Mouse (Mus musculus) heart, embryonic 10.5 days (tissue): ENCODE results near the gene Car3. TPM values are rescaled to one million over a fixed set of nuclear protein-coding genes. Genes with fewer than 3 reads are reported as not detected.
"Not testable (repeated sequence)": the region's sequence is repeated elsewhere in the genome, so short reads cannot be mapped to it uniquely, and the experiment has no call there.

Source experiments
- DNase-seq: peaks from one replicate; pipeline ENCODE4 v3.0.0-alpha.2; 2017; ENCODE audit warnings: low spot score
- H3K27ac ChIP-seq: fragments of 300-500 bp; sonication (generic); 2 replicates; pipeline ENCODE4 v1.5.1; 2016; ENCODE audit warnings: mild to moderate bottlenecking
- H3K27me3 ChIP-seq: fragments of 300-500 bp; sonication (generic); 2 replicates; pipeline ENCODE4 v1.6.1; 2016; ENCODE audit warnings: mild to moderate bottlenecking; ENCODE audit not compliant: poor library complexity, insufficient read depth, severe bottlenecking
- H3K36me3 ChIP-seq: fragments of 300-500 bp; sonication (generic); 2 replicates; pipeline ENCODE4 v1.6.1; 2016; ENCODE audit warnings: mild to moderate bottlenecking, moderate library complexity
- H3K4me1 ChIP-seq: fragments of 300-500 bp; sonication (generic); 2 replicates; pipeline ENCODE4 v1.6.1; 2016; ENCODE audit warnings: mild to moderate bottlenecking
- H3K4me3 ChIP-seq: fragments of 300-500 bp; sonication (generic); 2 replicates; pipeline ENCODE4 v1.5.1; 2016; ENCODE audit warnings: mild to moderate bottlenecking, moderate library complexity
- H3K9me3 ChIP-seq: fragments of 300-500 bp; sonication (generic); 2 replicates; pipeline ENCODE4 v1.6.1; 2016; ENCODE audit warnings: mild to moderate bottlenecking, moderate library complexity
- WGBS: fragments of 180-500 bp; shearing (Covaris S2); methylation state at CpG from one replicate; pipeline ENCODE4 v1.1.7; 2016; 5-methylcytosine and 5-hydroxymethylcytosine counted together
- polyA plus RNA-seq: library from polyadenylated mRNA; unstranded; fragments of >200 nt; fragmentation: Nextera tagmentation; extraction: Ambion mirVana; gene quantifications from 2 replicates; pipeline ENCODE4 v1.2.1, GENCODE M21; 2016

Car3 gene
- polyA plus RNA-seq: 11.1 and 12.2 TPM in 2 replicates

DNA sequence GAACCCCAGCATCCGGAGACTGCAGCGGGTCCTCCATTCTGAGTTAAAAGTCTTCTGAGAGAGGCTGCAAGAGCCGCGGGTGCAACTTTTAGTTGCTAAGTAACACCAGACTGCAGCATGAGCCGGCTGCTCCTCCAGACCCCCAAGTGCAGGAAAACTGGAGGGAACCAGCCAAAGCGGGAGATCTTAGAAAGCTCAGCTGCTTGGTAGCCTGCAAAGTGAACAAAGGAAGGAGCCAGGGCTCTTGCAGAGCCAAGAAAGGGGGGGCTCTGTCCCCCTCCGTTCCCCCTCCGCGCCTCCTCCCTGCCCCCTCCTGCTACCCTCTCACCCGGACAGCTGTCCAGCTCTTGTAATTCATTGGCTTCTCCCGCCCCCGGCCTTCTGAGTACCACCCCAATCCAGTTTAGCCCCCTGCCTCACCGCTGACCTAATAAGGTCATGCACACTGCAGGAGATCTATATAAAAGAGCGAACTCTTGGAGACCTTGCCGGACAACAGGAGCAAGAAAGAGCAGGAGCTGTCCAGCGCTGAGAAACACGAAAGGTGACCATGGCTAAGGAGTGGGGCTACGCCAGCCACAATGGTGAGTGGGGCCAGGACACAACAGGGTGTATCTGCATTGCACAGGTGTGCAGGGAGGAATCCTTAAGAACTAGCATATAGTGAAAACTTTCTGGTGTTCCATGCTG lies at the start of gene Car3:
TSS of gene Car3 (plus strand) at position 491 of the 690 bp plus-strand sequence.
- Histone ChIP-seq H3K9me3 (no peaks in the 10 kb centered on the region), H3K27ac (peak within 1 kb of the TSS; percentile 75), H3K4me1 (peaks cover 10% of the 10 kb centered on the region; the same call in 1 of the 2 replicates), H3K27me3 (no peaks in the 10 kb centered on the region), H3K36me3 (no peaks in the 10 kb centered on the region), H3K4me3 (peak within 1 kb of the TSS; percentile 62)
- 3% methylated on average over 18 of the region's 18 CpGs for WGBS
- DNase-seq: peak; percentile 85

DNA sequence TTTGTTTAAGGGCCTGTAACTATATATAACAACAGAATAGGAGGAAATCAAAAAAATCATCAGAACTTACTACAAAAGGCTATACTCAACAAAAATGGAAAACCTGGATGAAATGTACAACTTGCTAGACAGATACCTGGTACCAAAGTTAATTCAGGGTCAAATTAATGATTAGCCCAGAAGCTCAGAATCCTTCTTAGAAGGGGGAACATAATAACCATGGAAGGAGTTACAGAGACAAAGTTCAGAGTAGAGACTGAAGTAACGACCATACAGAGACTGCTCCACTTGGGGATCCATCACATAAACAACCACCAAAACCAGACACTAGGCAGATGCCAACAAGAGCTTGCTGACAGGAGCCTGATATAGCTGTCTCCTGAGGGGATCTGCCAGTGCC lies 47.9 kb upstream of the Car3 start:
- H3K36me3 ChIP-seq, H3K4me3 ChIP-seq, H3K27ac ChIP-seq, H3K4me1 ChIP-seq, DNase-seq, H3K27me3 ChIP-seq, H3K9me3 ChIP-seq: not testable (repeated sequence)
- whole genome bisulfite sequencing: 35% methylated on average over 1 of the region's 1 CpGs

DNA sequence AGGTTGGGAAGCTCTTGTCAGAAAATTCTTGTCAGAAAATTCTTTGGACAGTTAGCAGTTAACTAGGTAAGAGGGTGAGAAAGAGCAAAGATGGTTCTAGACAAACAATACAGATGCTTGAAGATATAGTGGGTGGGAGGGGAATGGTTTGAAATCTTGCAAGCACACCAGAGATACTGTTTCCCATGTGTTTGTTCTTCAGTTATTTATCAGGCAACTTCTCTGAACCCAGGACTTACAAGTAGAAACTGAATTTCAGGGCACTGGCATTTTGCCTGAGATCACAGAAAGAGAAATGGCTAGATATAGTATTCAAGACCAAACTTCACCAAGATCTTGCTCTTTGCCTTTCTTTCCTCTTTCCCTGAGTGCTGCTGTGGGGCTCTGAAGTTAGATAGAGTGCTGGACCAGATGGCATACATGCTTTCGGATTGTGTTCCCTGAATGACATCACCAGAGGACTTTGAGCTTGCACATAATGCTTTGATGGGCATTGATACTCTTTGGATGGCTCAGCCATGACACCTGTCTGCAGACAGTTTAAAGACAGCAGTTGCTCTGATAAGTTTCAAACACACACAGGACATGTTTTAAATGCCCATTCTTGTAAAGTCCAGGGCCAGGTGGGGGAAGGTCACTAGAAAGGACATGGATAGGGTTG lies 43.3 kb upstream of the Car3 start:
- Histone ChIP-seq H3K4me1 (no peaks in the 10 kb centered on the region), H3K27me3 (no peaks in the 10 kb centered on the region), H3K9me3 (no peaks in the 10 kb centered on the region), H3K36me3 (no peaks in the 10 kb centered on the region), H3K27ac (no peak overlapping the region), H3K4me3 (no peak overlapping the region)
- 81% methylated on average over 1 of the region's 1 CpGs for WGBS
- DNase-seq: no peak

DNA sequence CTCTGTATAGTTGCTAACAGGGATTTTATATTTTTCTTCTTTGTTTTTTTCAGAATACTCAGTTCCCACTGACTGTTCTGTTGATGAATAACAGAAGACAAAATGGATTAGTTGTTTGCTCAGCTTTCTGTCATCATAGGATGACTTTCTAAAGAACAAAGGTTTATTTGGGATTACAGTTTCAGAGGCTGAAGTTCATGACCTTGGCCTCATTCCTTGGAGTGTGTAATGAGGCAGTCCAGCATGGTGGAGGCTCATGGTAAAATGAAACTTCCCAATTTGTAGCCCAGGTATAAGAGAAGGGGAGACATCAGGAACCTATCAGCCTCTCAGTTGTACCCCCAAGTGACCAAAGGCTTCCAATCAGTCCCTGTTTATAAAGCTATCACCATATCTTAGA lies 34.4 kb upstream of the Car3 start:
- H3K9me3 ChIP-seq: no peaks in the 10 kb centered on the region
- no peak overlapping the region for H3K27ac ChIP-seq
- no peak overlapping the region for H3K4me3 ChIP-seq
- H3K36me3 ChIP-seq: no peaks in the 10 kb centered on the region
- no peaks in the 10 kb centered on the region for H3K27me3 ChIP-seq
- H3K4me1 ChIP-seq: no peaks in the 10 kb centered on the region
- DNase-seq: no peak

DNA sequence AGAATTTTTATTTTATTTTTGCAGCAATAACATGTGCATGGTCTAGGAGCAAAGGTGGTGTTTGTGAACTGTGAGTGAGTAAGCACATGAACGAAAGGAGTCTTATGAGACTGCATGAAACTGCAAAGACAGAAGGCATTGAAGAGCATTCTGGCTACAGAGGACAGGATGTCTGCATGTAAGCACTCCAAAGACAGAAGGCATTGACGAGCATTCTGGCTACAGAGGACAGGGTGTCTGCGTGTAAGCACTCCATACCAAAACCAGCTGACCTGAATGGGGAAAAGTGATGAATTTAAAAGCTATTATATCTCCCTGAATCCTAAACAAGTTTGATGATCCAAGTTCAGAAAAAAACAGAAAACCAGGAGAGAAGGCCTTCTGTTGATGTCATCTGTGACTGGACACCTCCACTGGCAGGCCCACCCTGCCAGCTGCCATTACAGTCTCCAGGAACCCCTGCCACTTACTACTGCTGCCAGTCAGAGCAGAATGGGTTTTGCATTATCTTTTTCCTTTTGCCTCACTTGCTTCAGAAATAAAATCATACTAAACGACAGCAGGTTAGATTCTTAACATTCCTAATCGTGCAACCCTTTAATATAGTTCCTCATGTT lies 32.0 kb upstream of the Car3 start:
- H3K4me1 ChIP-seq: no peaks in the 10 kb centered on the region
- no peaks in the 10 kb centered on the region for H3K27me3 ChIP-seq
- no peaks in the 10 kb centered on the region for H3K9me3 ChIP-seq
- no peak overlapping the region for H3K27ac ChIP-seq
- H3K36me3 ChIP-seq: no peaks in the 10 kb centered on the region
- WGBS: 73% methylated on average over 5 of the region's 5 CpGs
- no peak for DNase-seq
- no peak overlapping the region for H3K4me3 ChIP-seq

DNA sequence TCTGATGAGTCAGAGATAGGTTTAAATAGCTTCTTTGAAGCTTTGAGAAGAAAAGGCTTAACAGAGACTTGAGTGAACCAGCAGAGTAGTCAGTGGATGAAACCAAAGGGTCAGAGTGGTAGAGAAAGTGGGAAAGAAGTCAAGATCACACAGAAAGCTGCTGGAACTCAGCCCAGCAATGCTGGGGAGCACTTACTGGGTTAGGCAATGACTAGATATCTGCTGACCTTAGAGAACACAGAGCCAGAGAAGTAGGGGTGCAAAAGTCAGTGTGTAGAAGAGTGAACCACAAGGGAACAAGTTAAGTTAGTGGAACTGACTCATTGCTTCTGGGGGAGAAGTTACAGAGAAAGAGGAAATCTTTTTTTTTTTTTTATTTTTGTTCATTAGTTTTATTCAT lies 30.5 kb upstream of the Car3 start:
- no peaks in the 10 kb centered on the region for H3K9me3 ChIP-seq
- H3K27ac ChIP-seq: no peak overlapping the region
- no peaks in the 10 kb centered on the region for H3K36me3 ChIP-seq
- no peak overlapping the region for H3K4me3 ChIP-seq
- H3K4me1 ChIP-seq: no peaks in the 10 kb centered on the region
- no peaks in the 10 kb centered on the region for H3K27me3 ChIP-seq
- DNase-seq: no peak

DNA sequence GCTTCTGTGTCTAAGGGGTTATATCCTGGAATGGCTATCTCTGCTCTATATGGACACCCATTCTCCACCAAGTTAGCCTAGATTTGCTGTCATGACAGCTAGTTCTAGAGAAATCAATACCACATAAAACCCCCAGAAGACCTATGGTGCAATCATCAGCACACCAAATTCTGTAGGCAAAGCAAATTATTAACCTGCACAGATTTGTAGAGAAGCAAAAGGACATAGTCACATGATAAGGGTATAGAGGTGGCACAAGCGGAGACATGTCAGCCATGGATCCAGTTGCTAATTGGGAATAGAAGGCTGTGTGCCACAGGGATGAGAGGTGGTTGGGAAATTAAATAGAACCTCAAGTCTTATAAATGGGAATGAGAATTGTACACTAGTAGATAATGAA lies 24.4 kb upstream of the Car3 start:
- DNase-seq: no peak
- Histone ChIP-seq H3K27ac (no peak overlapping the region), H3K36me3 (no peaks in the 10 kb centered on the region), H3K27me3 (no peaks in the 10 kb centered on the region), H3K4me3 (no peak overlapping the region), H3K9me3 (no peaks in the 10 kb centered on the region), H3K4me1 (no peaks in the 10 kb centered on the region)
- WGBS: 90% methylated on average over 1 of the region's 1 CpGs

DNA sequence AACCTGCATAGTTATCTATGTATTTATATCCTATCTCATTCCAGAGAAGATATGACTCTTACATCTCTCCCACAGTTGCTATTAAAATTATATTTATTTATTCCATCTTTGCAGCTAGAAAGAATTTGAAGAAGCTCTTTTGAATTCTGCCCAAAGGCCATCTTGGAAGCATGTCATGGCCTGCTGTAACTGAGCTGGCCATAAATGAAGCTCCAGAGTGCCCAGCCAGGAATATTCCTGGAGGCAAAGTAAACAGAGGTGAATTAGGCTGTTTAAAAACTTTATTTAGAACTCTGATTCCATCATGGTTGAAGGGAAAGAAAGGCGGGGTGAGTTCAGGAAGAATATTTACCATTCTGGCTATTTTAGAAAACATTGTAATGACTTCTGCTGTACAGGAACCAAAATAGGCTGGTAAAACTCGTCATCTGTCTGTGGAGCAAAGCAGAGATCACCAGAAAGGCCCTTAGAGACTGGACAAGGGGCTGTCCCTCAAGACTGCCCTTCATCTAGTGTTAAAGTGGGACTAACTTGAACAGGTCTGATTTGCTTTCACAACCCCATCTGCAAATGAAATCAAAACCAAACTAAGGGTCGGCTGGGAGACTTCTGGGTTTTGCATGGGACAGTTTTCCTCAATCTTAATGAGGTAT lies 23.7 kb upstream of the Car3 start:
- no peak overlapping the region for H3K27ac ChIP-seq

DNA sequence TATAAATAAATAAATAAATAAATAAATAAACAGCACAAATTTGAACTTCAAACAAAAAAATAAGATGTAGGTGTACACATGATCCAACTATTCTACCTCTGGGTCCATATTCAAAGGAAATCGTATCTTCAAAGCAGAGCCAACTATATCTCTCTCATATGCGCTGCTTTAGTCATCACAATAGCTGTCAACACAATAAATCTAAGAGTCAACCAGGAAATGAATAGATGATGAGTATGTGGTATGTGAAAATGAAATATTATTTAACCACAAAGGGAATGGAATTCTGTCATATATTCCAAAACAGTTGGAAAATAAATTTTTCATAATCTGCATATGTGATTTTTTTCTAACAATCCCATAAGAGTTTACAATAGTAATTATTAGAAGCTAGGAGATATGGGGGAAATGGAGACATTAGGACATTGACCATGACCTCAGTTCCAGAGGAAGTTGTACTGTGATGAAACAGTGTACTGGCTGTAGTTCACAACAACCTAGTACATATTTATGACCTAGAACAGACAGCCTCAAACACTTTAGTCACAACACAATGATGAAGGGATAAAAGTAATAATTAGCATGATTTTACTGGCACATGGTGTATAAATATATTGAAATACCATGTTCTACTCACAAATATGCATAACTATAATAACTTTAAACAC lies 14.6 kb upstream of the Car3 start:
- DNase-seq: no peak
- Histone ChIP-seq H3K4me1 (no peaks in the 10 kb centered on the region), H3K27ac (no peak overlapping the region), H3K36me3 (no peaks in the 10 kb centered on the region), H3K4me3 (no peak overlapping the region), H3K27me3 (no peaks in the 10 kb centered on the region), H3K9me3 (no peaks in the 10 kb centered on the region)
- 87% methylated on average over 2 of the region's 2 CpGs for WGBS

More for the DNA sequence above, 23.7 kb upstream of the Car3 start:
- H3K9me3 ChIP-seq: no peaks in the 10 kb centered on the region
- DNase-seq: no peak
- no peaks in the 10 kb centered on the region for H3K4me1 ChIP-seq
- no peak overlapping the region for H3K4me3 ChIP-seq
- WGBS: 78% methylated on average over 3 of the region's 3 CpGs
- no peaks in the 10 kb centered on the region for H3K36me3 ChIP-seq
- H3K27me3 ChIP-seq: no peaks in the 10 kb centered on the region

DNA sequence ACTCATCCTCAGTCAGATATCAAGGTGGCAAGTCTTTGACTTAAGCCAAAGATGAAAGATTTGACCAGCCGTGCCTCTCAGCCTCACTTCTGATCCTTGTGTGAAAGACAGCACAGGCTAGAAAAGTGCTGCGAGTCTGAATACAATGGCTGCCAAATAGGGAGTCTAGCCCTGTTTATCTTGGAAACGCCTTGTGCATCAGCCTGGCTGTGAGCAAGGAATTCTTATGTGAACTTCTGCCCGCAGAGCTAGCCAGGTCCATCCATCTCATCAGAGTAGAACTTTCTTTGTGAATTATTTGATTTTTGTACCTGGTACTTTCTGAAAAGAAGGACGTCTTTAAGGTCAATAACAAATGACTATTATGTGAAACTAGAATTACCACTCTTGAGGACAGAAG lies 9.3 kb upstream of the Car3 start:
- Histone ChIP-seq H3K9me3 (no peaks in the 10 kb centered on the region), H3K27me3 (no peaks in the 10 kb centered on the region), H3K4me1 (no peaks in the 10 kb centered on the region), H3K27ac (no peak overlapping the region), H3K4me3 (no peak overlapping the region), H3K36me3 (no peaks in the 10 kb centered on the region)
- no peak for DNase-seq
- 66% methylated on average over 5 of the region's 5 CpGs for WGBS

DNA sequence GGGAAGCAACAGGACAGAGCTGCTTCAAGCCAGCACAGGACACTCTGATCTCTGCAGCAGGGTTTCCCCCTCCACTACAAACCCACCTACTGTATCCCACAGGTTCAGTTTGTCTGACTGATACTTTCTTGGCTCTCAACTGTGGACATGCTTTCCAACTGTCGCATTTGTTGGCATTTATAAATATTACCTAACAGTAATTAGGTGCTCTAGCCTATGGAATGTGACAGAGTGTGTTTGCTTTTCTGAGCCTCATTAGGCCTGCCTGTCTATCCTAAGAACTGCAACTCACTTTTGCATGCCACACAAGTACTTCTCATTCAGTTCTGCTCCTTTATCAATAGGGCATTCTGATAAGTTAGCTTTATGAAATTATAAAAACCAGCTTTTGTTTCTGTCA lies 8.9 kb upstream of the Car3 start:
- 76% methylated on average over 1 of the region's 1 CpGs for WGBS
- no peaks in the 10 kb centered on the region for H3K4me1 ChIP-seq

DNA sequence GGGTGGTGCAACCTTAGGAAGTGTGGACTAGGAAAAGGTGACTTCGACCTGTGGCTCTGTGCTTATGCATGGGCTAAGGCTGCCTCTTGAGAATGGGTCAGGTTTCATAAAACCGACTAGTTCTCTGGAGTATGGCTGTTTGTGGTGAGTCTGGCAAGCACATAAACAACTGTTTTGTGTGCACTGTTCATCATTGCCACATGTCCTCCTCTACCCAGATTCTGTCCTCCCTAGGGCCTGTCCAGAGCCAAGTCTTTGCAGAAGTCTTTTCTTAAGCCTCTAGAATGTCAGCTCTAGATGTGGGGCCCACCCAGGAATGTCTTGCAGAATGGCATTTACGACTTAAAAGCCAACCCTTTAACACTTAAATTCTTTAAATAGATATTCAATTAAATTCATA lies 5.4 kb upstream of the Car3 start:
- H3K27me3 ChIP-seq: no peaks in the 10 kb centered on the region
- DNase-seq: no peak
- H3K4me1 ChIP-seq: peaks cover 4% of the 10 kb centered on the region; the same call in 1 of the 2 replicates
- H3K27ac ChIP-seq: no peak overlapping the region
- H3K9me3 ChIP-seq: no peaks in the 10 kb centered on the region
- whole genome bisulfite sequencing: 68% methylated on average over 3 of the region's 3 CpGs
- no peak overlapping the region for H3K4me3 ChIP-seq
- H3K36me3 ChIP-seq: no peaks in the 10 kb centered on the region

More for the DNA sequence above, 8.9 kb upstream of the Car3 start:
- H3K4me3 ChIP-seq: no peak overlapping the region
- H3K27ac ChIP-seq: no peak overlapping the region
- H3K27me3 ChIP-seq: no peaks in the 10 kb centered on the region
- H3K36me3 ChIP-seq: no peaks in the 10 kb centered on the region
- DNase-seq: no peak
- H3K9me3 ChIP-seq: no peaks in the 10 kb centered on the region

DNA sequence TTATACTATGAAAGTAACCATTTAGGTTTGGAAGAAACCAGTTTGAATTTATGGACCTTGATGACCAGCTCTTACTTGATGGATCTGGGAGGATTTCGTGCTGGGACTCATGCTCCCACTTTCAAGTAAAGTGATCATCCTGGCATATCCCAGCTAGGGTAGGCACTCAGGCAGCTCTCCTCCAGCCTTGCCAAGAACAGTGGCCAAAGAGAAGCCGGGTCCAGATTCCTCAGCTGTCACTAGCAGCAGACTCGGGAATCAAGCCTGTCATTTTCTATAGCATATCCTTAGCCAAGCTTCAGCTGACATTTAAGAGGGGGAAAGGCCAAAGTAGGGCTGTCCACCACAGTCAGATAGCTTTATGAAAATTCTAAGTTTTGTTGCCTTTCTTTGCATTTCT lies 3.0 kb upstream of the Car3 start:
- Histone ChIP-seq H3K4me1 (peaks cover 10% of the 10 kb centered on the region; the same call in 1 of the 2 replicates), H3K36me3 (no peaks in the 10 kb centered on the region), H3K27ac (no peak overlapping the region), H3K27me3 (no peaks in the 10 kb centered on the region), H3K9me3 (no peaks in the 10 kb centered on the region), H3K4me3 (no peak overlapping the region)
- no peak for DNase-seq
- 73% methylated on average over 3 of the region's 3 CpGs for WGBS
